In genomic region chr3:51874252-51874651, GRCm38 (mm10) we compare ENCODE assay signal across 21 mouse cellular contexts.
DNase-seq lines count a peak whose midpoint lies in the region; ATAC-seq and TF ChIP-seq lines count a peak whose summit lies in the region.
"Had no signal": no experiment of that assay in that cellular context is flagged by ENCODE, and none has a peak within 500 bp of the region (broad histone marks: within the 10 kb centered on the region; RNA-seq: fewer than 3 reads in every experiment).

No protein-coding gene starts in this region.

- peak; percentile 41; the same call in 1 of the 2 replicates for ATAC-seq in lung, embryonic 16.5 days (ENCODE audit: low read depth)
- peak; percentile 56; the same call in 1 of the 2 replicates for ATAC-seq in stomach, embryonic 16.5 days (ENCODE audit: insufficient read depth, low FRiP score)
- no peak for ATAC-seq in monocyte, adult 5-6 weeks (replicated peaks; ENCODE audit: insufficient number of reproducible peaks, low FRiP score, low TSS enrichment, poor library complexity, severe bottlenecking)

- WGBS in lung, embryonic 16.5 days: 19% methylated on average over 3 of the region's 3 CpGs
- 51% methylated on average over 3 of the region's 3 CpGs for WGBS in stomach, embryonic 16.5 days

- no peaks in the 10 kb centered on the region for H3K36me3 ChIP-seq in lung, embryonic 16.5 days (ENCODE audit: control insufficient read depth, insufficient read depth, low read length)
- H3K36me3 ChIP-seq in stomach, embryonic 16.5 days (ENCODE audit: control insufficient read depth, insufficient read depth, low read length): no peaks in the 10 kb centered on the region
- H3K36me3 ChIP-seq: heart, embryonic 15.5 days; hindbrain, embryonic 15.5 days; liver, embryonic 13.5 days; lung, embryonic 15.5 days; neural tube, embryonic 12.5 days had no signal

- no peak for TF ChIP-seq CTCF in brain, embryonic 14.5 days (IDR thresholded peaks at IDR 0.05; ENCODE audit: borderline replicate concordance, extremely low read depth, insufficient read depth, insufficient read length)

- H3K9ac ChIP-seq in lung, embryonic 16.5 days (ENCODE audit: low read length): no peak overlapping the region
- H3K9ac ChIP-seq in stomach, embryonic 16.5 days (ENCODE audit: low read length): no peak overlapping the region
- H3K9ac ChIP-seq: heart, embryonic 15.5 days; hindbrain, embryonic 15.5 days; liver, embryonic 13.5 days; lung, embryonic 15.5 days; neural tube, embryonic 12.5 days had no signal

- H3K27me3 ChIP-seq in lung, embryonic 16.5 days (ENCODE audit: control insufficient read depth, insufficient read depth, low read depth, low read length): no peaks in the 10 kb centered on the region
- H3K27me3 ChIP-seq in stomach, embryonic 16.5 days (ENCODE audit: control insufficient read depth, insufficient read depth, low read length): no peaks in the 10 kb centered on the region
- H3K27me3 ChIP-seq: hindbrain, embryonic 15.5 days; liver, embryonic 13.5 days; lung, embryonic 15.5 days; neural tube, embryonic 12.5 days had no signal

- DNase-seq in lung, postnatal 4 days: no peak
- peak; percentile 27 for DNase-seq in MN1 (ENCODE audit: low spot score)
- DNase-seq in brain, embryonic 14.5 days (ENCODE audit: low read depth): peak; percentile 68
- DNase-seq in right cerebral cortex, adult 18-20 months: no peak
- DNase-seq: adrenal gland, postnatal 14 days; cerebellum, adult 9-10 months; gastrocnemius, postnatal 36 days; heart, postnatal 36 days; kidney, adult 18-20 months; kidney, postnatal 10 days; liver, embryonic 13.5 days; thymus, postnatal 25 days had no signal

- H3K9me3 ChIP-seq in lung, embryonic 16.5 days (ENCODE audit: control insufficient read depth, low read length): no peaks in the 10 kb centered on the region
- H3K9me3 ChIP-seq in stomach, embryonic 16.5 days (replicated peaks; ENCODE audit: control insufficient read depth, low read length): no peaks in the 10 kb centered on the region
- H3K9me3 ChIP-seq: heart, embryonic 15.5 days; hindbrain, embryonic 15.5 days; liver, embryonic 13.5 days; lung, embryonic 15.5 days; neural tube, embryonic 12.5 days had no signal

- H3K4me3 ChIP-seq in lung, embryonic 16.5 days (ENCODE audit: low read length): no peak overlapping the region
- no peak overlapping the region for H3K4me3 ChIP-seq in stomach, embryonic 16.5 days (replicated peaks; ENCODE audit: low read length)
- H3K4me3 ChIP-seq: heart, embryonic 15.5 days; hindbrain, embryonic 15.5 days; left cerebral cortex, adult 2 months; liver, embryonic 13.5 days; lung, embryonic 15.5 days; neural tube, embryonic 12.5 days had no signal

- no peak for TF ChIP-seq POLR2A in brain, embryonic 14.5 days (IDR thresholded peaks at IDR 0.05; ENCODE audit: borderline replicate concordance, extremely low read depth, insufficient read depth, insufficient read length, poor library complexity, severe bottlenecking)

- no peak overlapping the region for H3K27ac ChIP-seq in lung, embryonic 16.5 days (ENCODE audit: low read length)
- 0 out of 2 replicates have a peak overlapping the region, but pooled peaks have one; percentile 8 for H3K27ac ChIP-seq in stomach, embryonic 16.5 days (ENCODE audit: low read length)
- H3K27ac ChIP-seq: heart, embryonic 15.5 days; left cerebral cortex, adult 2 months; liver, embryonic 13.5 days; lung, embryonic 15.5 days; neural tube, embryonic 12.5 days had no signal

- H3K4me2 ChIP-seq in lung, embryonic 16.5 days (ENCODE audit: low read depth, low read length): no peak overlapping the region
- H3K4me2 ChIP-seq in stomach, embryonic 16.5 days (ENCODE audit: low read depth, low read length): no peak overlapping the region
- H3K4me2 ChIP-seq: heart, embryonic 15.5 days; hindbrain, embryonic 15.5 days; liver, embryonic 13.5 days; lung, embryonic 15.5 days; midbrain, embryonic 11.5 days; neural tube, embryonic 12.5 days had no signal

- peaks cover 27% of the 10 kb centered on the region for H3K4me1 ChIP-seq in lung, embryonic 16.5 days (replicated peaks; ENCODE audit: control insufficient read depth, insufficient read depth, low read length)
- peaks cover 13% of the 10 kb centered on the region for H3K4me1 ChIP-seq in stomach, embryonic 16.5 days (ENCODE audit: control insufficient read depth, insufficient read depth, low read length)

Comparison
In these comparisons a context has a peak if more than half of its experiments do, and no peak if none do; other contexts are left out.
1. DNase-seq: peak in MN1 (single experiment) and brain, embryonic 14.5 days (single experiment); none in lung, postnatal 4 days (0 of 2) and right cerebral cortex, adult 18-20 months (single experiment).